Mouse (Mus musculus): Measurements from ENCODE around the gene Ebf3. TPM values are rescaled to one million over a fixed set of nuclear protein-coding genes. Genes with fewer than 3 reads are reported as not detected.

Ebf3 gene
- total RNA-seq, 2 experiments from 2014 or later, result 0.12 TPM; not detected in 1

DNA sequence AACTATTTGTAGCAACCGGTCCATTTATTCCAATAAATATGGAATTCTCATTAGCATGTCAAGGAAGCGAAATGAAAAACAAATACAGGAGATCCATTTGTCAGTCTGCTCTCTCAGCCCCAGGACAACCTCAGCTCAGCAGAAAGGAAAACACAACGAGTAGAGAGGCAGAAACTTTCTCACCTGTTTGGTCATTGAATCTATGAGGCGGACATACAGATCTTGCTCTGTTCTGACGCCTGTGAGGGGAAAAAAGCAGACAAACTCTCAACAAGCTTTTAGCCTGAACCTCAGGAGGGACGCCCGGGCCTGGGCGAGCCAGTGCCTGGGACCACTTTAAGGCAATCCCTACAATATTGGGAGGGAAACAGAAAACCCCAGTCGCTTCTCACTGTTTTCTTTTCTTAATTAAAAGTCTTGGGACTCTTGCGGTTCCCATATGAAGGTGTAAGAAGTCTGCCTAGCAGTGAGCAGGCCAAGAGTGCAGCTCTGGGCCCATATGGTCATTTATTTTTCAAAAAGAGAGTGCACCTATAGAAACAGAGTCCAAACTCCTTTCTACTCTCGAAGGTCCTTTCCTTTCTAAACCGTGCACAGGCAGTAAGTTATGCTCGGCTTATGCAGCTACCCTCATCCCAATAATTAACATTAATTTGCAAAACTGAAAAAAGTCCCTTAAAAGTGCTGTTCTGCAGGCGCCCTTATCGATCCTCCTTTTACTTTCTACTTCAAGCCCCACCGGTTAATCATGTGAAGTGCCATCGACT is 1.9 kb downstream of the Ebf3 start:
- ATAC-seq (replicated peaks; ENCODE audit: poor library complexity), result no peak

DNA sequence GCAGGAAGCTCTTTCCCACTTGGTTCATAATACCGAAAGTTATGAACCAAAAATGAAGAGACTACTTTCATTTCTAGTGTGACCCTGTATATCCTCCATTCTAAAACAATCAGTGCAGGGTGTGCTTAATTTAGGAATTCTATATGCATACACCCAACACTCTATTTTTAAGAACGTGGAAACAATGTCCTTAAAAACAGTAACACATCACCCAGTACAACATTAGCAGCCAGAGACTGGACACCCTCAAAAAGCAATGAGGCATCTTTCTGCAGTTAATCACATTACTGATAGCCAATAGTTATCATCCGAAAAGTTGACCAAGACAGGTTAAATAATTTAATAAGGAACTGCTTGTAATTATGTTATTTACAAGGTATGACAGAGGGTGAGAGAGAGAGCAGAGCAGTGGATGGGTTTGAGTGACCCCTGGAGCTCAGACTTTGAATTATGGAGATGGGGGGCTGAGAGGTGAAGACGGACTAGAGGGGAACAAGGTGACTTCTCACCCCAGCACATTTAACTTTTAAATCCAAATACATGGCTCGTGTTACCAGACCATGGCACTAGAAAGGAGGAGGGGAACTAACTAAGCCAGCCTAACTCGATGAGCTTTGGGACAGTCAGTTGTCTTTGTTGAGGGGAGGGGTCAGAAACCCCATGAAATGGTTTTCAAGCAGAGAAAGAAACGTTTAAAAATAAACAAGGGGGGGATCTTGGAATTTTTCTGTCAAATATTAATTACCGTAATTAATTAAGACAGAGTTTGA is 2.7 kb downstream of the Ebf3 start:
- ATAC-seq (replicated peaks; ENCODE audit: poor library complexity), result no peak

DNA sequence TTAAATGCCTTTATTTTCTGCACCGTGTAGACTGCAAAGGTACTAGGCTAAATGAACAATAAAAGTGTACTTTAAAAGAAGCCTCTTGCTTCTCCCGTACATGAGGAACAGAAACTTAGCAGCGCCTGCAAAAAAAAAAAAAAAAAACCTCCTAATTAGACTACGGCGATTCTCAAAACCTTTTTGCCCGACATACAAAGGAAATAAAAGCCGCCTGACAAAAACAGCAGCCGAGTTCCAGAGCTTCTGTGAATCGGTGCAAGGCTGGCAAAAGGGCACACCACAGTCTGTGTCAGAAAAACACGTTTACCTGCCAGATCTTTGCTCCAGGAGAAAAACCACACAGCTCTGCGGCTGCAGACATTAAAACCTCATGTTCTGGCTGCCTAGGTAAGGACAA is 3.4 kb downstream of the Ebf3 start:
- no peak for ATAC-seq (replicated peaks; ENCODE audit: poor library complexity)

GRCm38 (mm10) chr7:137310091-137310761 is 4.0 kb downstream of the Ebf3 start:
- no peak for ATAC-seq (replicated peaks; ENCODE audit: poor library complexity)

- ATAC-seq (replicated peaks; ENCODE audit: poor library complexity), result no peak
Observed at GRCm38 (mm10) chr7:137309071-137310066, 4.9 kb downstream of the Ebf3 start.

GRCm38 (mm10) chr7:137308061-137309060 is 5.9 kb downstream of the Ebf3 start:
- ATAC-seq (replicated peaks; ENCODE audit: poor library complexity), result no peak

- ATAC-seq (replicated peaks; ENCODE audit: poor library complexity), result no peak
Observed at GRCm38 (mm10) chr7:137307131-137307530, 7.1 kb downstream of the Ebf3 start.

DNA sequence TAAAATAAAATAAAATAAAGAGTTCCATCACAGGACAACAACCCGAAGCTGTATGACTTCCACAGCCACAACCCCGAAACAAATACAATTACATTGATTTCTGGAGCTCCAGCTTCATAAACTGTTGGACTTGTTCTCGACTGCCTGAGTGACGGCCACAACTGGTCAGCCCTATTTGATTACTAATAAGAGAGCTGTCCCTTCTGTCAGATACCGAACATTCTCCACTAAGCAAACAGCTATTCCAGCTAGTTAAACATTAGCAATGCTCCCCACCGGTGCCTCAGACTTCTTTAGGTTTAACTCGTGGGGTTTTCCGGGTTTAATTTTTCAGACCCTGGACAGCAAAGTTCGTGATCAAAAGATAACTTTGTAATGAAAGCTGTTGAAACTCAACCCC is 8.1 kb downstream of the Ebf3 start:
- no peak for ATAC-seq (replicated peaks; ENCODE audit: poor library complexity)

- ATAC-seq (replicated peaks; ENCODE audit: poor library complexity), result no peak
Observed at GRCm38 (mm10) chr7:137303776-137304171, 10.5 kb downstream of the Ebf3 start.

DNA sequence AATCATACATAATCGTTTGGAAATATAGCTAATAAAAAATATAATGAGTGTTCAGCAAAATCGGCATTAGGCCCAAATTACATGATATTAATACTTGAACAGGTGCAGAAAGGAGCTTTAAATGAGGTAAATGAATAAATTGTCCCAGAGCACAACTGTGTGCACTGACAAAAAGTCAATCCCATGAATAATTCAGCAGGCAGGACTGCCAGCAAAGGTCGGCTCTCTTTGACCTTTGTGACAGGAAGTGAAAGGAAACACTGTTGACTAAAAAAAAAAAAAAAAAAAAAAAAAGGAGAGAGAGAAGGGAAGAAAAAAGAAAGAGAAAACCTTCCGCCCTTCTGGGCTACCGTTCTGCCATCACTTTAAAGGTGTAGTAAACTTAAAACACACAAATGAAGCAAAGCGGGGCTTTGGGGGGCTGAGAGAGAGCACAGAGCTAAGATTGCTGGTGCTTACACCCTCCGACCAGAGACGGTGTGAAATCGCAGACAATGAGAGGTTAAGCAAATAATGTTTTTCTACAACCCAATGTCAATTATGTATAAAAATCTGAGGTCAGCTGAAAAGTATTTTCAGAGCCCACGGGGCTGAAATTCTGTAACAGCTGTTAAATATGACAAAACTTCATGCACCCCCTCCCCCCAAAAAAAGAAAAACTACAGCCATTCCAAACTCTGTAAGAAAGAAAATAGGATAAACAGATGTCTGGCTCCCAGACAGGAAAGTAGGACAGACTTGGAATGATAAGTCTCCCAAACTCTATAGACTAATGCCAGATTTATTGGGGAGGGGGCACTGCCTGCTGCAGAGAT is 11.1 kb downstream of the Ebf3 start:
- no peak for ATAC-seq (replicated peaks; ENCODE audit: poor library complexity)

DNA sequence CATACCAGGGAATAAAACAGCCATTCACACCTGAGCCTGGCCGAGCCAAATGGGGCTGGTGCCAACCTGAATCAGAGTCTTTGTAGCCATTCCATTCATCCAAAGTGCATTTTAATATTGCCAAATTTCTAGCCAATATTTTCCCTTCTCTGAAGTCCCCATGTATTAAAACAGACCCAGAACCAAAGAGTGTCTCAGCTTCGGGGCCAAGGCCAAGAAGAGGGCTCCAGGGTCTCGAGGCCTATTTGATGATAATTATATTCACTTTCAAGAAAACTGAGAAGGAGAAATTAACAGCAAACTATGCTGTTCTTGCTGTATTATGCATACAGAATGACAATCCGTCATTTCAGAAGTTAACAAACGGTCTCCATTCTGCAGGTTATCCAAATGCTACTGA is 12.1 kb downstream of the Ebf3 start:
- ATAC-seq (replicated peaks; ENCODE audit: poor library complexity), result no peak

DNA sequence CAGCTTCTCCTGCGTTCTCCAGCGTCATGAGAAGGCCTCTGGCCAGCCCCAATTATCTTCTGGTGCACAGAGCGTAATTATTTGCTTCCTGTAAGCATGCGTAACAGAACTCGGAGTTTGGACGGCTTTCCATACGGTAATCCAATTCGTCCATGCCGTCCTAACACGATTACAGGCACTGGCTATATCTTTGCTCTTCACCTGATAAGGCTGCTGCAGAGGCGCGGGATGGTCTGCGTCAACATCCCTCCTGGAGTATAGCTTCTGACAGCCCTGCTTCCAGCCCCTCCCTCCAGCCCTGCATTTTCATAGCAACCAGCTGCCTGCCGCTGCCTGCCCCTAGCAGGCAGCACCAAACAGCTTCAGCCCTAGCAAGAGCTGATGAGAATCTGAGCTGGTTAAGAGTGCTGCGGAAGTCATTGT is 12.9 kb downstream of the Ebf3 start:
- ATAC-seq (replicated peaks; ENCODE audit: poor library complexity), result no peak

GRCm38 (mm10) chr7:137300826-137301225 is 13.4 kb downstream of the Ebf3 start:
- ATAC-seq (replicated peaks; ENCODE audit: poor library complexity), result no peak

DNA sequence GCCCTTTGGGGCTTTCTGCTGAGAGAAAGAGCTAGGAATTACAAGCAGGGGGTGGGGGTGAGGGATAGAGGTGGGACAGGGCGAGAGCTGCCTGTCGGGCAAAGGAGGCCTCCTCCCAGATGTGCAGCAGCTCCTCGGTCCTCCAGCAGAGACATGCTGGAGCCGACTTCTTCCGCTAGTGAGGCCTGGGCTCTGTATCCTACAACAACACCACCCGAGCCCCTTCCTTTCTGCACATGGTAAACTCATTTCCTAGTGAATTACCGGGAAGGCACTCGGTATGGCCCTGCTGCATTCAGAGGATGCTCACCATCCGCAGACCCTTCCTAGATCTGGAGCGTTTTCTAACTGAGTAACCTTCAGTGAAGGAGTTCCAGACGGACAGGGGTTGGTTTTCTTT is 14.1 kb downstream of the Ebf3 start:
- no peak for ATAC-seq (replicated peaks; ENCODE audit: poor library complexity)

DNA sequence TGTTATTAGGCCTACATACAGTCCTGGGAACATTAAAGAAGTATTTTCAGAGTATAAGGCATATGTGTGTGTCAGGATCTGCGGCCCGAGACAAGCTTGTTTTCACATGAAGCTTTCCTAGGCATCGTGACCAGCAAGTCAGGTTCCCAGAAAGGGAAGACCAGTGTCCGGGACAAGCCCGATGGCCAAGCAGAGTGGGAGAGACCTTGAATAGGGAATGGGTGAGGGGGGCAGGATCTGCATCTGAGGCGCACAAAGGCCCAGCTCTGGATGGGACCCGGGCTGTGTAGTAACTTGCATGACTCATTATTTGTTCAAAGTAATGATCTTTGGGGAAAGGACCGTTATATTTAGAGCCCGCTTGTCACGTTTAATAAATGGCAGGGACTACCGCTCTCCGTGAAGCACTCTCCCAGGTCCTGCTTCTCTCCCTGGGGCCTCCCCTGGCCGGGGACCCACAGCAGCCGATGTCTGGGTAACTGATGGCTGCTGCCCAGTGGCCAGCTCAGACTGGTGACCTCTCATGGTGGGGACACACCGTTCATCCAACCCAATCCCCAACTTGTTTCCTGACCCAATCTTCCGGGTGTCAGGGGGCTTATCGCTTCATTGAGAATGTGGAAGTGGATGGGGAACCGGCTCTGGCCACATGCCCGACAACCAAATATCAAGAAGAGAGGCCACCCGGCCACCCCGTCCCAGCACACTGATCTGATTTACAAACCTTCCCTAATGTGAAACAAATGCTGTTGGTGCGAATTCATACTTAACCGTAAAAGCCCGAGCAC is 16.5 kb downstream of the Ebf3 start:
- ATAC-seq (replicated peaks; ENCODE audit: poor library complexity), result no peak

DNA sequence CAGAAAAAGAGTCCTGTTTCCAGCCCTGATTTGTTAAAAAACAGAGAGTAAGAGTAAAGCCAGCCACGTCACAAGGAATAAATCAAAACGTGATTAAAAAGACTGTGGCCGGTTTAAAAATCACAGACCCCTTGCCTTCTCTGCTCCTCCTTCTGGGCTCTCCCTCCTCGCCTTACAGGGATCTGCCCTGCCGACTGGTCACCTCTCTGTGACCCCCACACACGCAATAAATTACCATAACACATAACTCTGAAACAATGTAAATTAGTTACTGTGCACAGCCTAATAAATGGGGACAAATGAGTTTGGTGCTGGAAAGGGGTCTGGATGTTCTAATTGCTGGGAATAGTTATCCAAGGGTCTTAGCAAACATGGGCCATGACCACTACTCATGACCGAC is 17.1 kb downstream of the Ebf3 start:
- ATAC-seq (replicated peaks; ENCODE audit: poor library complexity), result no peak

GRCm38 (mm10) chr7:137295612-137296011 is 18.6 kb downstream of the Ebf3 start:
- ATAC-seq (replicated peaks; ENCODE audit: poor library complexity), result no peak

DNA sequence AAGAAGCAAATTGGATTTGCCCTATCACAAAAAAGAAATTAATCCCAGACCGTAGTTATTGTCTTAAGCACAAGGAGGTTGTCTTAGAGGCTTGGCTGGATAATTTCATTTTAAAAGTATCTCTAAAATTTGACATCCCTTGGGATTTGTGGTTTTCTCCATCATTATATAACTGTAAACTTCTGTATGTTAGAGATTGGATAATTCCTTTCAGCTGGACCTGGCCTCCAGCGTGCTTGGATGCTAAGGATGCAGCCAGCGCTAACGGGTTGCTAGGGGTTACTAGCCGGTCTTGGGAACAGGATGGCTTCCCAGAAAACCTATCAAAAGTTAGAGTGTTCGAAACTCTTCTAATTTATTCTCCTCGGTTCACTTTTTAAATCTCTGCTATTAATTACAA is 19.8 kb downstream of the Ebf3 start:
- ATAC-seq (replicated peaks; ENCODE audit: poor library complexity), result no peak

Measured in megakaryocyte progenitor cell, adult 5-6 weeks (primary cell).